Mouse (Mus musculus) retina, embryonic 14.5 days (tissue): ENCODE results near the gene Fastkd1.
"Not testable (repeated sequence)": the region's sequence is repeated elsewhere in the genome, so short reads cannot be mapped to it uniquely, and the experiment has no call there.

Experiments
- DNase-seq: peaks from one replicate; pipeline ENCODE4 v3.0.0-alpha.2; 2015; ENCODE audit warnings: low spot score

Fastkd1 gene

GRCm38 (mm10) chr2:69712981-69713625 is at the start of gene Fastkd1:
Gene Fastkd1 (minus strand): TSS chr2:69713516.
- peak; percentile 91 for DNase-seq

DNA sequence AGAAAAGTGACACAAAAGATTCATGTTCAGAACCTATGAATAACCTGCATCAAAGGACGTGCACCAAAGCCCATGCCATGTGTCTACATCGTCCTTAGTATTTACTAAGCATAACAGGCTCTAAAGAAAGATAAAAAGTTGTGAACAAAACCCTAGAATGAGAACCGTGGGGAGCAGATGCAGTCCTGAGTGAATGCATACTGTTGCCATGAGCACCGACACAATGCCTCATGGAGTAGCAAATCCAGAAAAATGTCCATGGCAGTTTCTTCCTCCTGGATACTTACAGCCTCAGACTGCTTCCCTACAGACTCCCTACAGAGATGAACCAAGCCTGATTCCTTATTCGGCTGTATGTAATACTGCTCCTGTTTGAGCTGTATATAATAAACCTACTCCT is 47.7 kb upstream of the Fastkd1 start:
- no peak for DNase-seq

DNA sequence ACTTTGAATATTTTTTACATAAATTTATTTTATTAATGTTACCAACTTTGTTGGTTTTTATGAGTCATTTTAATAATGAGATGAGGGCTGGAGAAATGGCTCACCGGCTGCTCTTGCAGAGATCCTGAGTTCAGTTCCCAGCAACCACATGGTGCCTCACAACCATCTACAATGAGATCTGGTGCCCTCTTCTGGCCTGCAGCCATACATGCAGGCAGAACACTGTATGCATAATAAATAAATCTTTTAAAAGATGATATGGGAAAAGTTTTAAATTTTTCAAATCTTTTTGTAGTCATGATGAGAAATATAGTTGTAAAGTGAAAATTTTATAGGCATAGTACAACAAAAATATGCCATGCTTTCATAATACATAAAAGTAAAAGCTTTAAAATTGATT is 31.8 kb upstream of the Fastkd1 start:
- DNase-seq: no peak

- DNase-seq: peak; percentile 21
Measured at GRCm38 (mm10) chr2:69723519-69723825, 10.2 kb upstream of the Fastkd1 start.

GRCm38 (mm10) chr2:69722650-69723518 is 9.6 kb upstream of the Fastkd1 start:
- peak; percentile 95 for DNase-seq

- DNase-seq: peak; percentile 2
Measured at GRCm38 (mm10) chr2:69722273-69722649, 8.9 kb upstream of the Fastkd1 start, which contains the start of gene Ppig. Gene Ppig (plus strand): TSS chr2:69722545.

DNA sequence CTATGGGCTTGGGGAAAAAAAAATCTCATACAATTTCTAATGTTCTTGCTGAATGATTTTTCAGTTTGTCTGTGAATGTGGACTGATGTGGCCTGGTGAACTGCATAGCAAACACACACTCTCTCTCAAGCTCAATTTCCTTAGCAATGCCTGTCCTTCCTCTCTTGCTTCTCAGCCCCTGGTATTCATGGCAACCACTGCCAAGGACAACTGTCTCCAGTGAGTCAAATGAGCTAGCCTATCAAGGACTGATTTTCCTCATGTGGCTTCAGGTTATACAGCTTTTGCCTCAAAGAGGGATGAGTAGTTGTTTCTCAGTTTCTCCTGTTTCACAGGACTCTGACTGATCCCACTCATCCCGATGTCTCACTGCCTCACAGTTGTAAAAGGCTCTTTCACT is 5.8 kb upstream of the Fastkd1 start:
- no peak for DNase-seq

GRCm38 (mm10) chr2:69716483-69716882 is 3.2 kb upstream of the Fastkd1 start:
- DNase-seq: no peak

GRCm38 (mm10) chr2:69714126-69714525 is 810 bp upstream of the Fastkd1 start:
- no peak for DNase-seq

GRCm38 (mm10) chr2:69713626-69714014 is 304 bp upstream of the Fastkd1 start:
- DNase-seq: no peak

DNA sequence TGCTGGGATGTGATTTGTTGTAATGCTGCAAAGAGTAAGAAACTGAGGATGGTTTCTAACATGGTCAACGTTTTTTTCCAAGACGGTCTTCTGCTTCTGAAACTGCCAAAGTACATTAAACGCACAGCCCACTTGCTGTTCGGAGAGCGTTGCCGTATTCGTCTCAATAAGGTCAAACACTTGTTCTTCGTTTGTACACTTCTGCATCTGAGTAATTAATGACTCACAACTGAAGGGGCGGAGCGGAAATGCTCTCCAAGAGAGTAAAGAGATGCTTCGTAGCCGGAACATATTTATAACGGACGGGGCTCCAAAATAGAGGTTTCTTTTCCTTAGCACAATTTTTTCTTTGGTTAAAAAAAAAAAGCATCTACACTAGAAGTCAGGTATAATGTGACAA is 1.1 kb downstream of the Fastkd1 start:
- no peak for DNase-seq

- DNase-seq: no peak
Measured at GRCm38 (mm10) chr2:69700446-69700845, 12.9 kb downstream of the Fastkd1 start.

- no peak for DNase-seq
Measured at GRCm38 (mm10) chr2:69693501-69693900, 19.8 kb downstream of the Fastkd1 start.

- DNase-seq: no peak
Measured at GRCm38 (mm10) chr2:69690843-69691242, 22.5 kb downstream of the Fastkd1 start.

GRCm38 (mm10) chr2:69690214-69690613 is 23.1 kb downstream of the Fastkd1 start:
- no peak for DNase-seq

GRCm38 (mm10) chr2:69684488-69684887 is 28.8 kb downstream of the Fastkd1 start:
- DNase-seq: no peak

DNA sequence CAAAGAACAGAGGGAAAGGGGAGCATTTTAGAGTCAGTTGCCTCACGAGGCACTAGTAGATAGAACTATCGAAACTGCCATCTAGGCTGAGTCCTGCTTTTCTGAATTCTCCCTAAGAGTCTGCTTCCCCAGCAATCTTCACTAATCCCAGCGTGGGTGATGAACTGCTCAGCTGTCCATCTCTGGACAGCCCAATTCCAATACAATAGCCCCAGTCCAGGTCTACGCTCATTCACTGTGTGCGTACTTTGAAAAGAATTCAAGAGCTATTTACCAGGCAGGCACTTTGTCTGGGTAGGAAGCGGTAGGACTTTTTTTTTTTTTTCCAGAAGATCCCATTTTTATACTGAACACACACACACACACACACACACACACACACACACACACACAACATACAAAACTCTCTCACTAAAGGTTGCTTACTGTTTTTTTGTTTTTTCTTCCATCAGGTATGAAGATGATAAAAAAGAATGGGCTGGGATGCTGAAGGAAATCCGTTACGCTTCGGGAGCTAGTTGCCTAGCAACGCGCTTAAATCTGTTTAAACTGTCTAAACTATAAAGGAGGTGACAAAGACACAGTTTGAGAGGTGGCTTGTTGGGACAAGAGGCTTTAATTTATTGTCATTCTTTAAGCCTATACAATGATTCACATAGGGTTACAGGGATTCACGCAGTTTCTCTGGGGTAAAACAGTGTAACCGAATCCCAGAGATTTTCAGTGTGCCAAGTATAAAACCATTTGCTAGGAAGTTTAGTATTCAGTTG is 30.1 kb downstream of the Fastkd1 start:
- DNase-seq: peak; percentile 55

GRCm38 (mm10) chr2:69681931-69682330 is 31.4 kb downstream of the Fastkd1 start:
- no peak for DNase-seq

GRCm38 (mm10) chr2:69679990-69680389 is 33.3 kb downstream of the Fastkd1 start:
- no peak for DNase-seq

DNA sequence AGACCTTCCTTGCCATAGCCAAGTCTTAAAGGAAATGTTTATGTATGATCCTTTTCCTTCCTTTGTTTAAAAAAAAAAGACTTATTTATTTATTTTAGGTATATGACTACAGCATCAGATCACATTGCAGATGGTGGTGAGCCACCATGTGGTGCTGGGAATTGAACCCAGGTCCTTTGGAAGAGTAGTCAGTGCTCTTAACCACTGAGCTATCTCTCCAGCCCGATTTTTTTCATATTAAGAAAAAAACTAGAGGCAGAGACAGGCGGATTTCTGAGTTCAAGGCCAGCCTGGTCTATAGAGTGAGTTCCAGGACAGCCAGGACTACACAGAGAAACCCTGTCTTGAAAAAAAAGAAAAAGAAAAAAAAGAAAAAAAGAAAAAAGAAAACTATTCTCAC is 36.1 kb downstream of the Fastkd1 start:
- DNase-seq: not testable (repeated sequence)

DNA sequence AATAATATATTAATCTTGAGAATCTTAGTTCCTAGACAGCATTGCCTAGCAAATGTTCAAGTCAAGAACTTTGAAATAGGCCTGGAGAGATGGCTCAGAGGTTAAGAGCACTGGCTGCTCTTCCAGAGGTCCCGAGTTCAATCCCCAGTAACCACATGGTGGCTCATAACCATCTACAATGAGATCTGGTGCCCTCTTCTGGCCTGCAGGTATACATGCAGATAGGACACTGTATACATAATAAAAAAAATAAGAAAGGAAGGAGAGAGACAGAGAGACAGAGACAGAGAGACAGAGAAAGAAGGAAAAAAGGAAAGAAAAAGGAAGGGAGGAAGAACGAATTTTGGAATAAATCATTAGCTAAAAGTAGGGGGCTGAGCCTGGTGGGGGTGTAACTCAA is 36.6 kb downstream of the Fastkd1 start:
- no peak for DNase-seq

DNA sequence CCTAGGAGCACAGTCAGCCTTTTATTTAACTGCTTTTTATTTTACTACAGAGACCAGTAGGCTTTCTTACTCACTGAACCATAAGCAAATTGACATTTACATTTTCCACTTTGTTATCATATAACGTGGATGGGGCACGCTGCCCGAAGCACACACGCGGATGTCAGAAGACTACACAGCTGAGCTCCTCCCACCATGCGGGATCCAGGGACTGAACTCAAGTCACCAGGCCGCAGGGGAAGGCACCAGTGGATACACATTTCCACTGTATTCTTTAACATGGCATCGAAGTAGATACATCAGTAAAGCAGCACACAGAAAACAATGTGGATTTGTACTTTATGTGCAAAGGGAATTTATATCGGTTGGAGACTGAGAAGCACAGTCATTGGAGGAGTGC is 38.0 kb downstream of the Fastkd1 start:
- no peak for DNase-seq

- no peak for DNase-seq
Measured at GRCm38 (mm10) chr2:69673723-69674122, 39.6 kb downstream of the Fastkd1 start.
